Mouse (Mus musculus) ES-CJ7 (cell line): ENCODE results near the gene Sos2.
"Not testable (repeated sequence)": the region's sequence is repeated elsewhere in the genome, so short reads cannot be mapped to it uniquely, and the experiment has no call there.

Experiments
- DNase-seq: peaks from one replicate; pipeline ENCODE4 v3.0.0; 2011; ENCODE audit warnings: low read depth, low spot score

Sos2 gene

DNA sequence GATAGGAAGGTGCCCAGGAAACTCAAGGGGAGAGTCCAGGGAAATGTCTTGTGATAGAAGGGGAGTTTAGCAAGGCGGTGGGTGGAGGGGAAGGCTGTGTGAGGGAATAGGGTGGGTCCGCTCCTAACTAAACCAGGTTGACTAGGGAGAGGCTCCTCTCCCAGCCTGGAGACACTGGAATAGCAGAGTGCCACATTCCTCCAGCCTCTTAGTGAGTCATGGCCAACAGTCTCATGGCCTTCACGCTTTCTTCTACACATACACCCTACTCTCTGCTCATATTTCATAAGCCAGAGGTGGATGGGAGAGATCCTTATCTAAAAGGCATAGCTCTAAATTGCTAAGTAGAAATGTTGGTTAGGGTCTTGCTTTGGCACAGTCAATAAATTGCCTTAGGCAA is 111.7 kb downstream of the Sos2 start:
- no peak for DNase-seq

DNA sequence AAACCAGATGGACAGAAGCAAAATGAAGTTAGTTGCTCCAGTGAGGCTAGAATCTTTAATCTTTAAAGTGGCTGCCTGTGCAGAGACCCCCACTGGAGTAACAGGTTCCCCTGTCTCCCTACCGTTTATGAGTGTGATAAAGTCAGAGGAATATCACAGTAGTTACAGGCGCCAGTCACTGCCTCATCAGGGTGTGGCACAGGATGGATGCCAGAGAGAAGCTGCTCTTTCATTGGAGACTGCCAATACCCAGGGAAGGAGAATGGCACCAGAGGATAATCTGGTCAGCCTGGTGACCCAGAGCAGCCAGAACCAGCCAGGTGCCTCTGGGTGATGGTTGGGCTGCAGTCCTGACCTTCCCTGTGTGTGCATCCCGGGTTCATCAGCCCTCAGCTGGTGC is 113.4 kb downstream of the Sos2 start:
- DNase-seq: no peak

DNA sequence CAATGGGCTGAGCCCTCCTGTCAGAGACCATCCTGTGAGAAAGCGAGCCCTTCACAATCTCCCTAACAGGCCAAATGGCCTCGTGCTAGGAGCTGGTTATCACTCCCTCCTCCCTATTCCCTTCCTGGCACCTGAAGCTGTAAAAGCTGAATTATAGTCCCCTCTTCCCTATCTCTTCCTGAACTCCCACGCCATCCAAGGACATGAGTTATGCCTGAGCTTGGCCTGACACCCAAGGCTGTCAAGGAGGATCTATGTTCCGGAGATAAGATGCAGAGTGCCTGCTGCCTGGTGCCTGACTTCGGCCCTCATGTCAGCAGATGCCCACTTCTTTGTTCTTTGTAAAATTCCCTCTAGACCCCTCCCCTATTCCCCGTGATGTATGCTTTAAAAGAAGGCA is 120.6 kb downstream of the Sos2 start:
- DNase-seq: not testable (repeated sequence)

- DNase-seq: no peak
These were observed 125.3 kb downstream of the Sos2 start for GRCm38 (mm10) chr12:69556221-69556861.

DNA sequence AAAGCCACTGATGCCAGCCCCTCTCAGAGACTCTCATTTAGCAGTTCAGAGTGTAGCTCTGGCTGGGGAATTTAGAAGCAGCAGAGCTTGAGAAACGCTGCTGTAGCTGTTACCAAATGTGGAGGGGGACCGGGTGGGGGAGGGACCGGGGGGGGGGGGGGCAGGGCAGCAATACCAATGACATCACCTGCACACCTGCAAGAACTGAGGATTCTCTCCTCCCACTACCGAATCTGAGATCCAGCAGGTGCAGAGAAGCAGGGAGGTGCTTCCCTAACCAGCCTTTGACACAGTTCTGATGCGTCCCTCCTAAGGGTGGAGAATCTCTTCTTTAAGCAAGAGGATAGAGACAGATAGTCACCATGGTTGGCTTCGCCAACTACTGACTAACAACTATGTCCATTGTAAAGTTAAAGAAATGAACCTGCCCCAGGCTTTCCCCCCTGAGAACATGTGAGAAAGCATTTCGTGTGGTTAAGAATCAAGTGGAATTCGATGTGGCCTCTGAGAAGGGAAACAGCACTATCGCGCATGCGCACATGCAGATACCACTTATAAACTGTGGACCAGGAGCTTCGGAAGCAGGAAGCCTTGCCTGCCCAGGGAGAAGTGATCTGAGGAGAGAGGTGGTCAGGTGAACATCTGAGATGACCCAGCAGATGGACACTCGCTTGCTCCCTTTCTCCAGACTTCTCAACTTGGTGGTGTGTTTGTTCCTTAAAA is 136.0 kb downstream of the Sos2 start:
- no peak for DNase-seq

- no peak for DNase-seq
These were observed 136.7 kb downstream of the Sos2 start for GRCm38 (mm10) chr12:69544994-69545393.

DNA sequence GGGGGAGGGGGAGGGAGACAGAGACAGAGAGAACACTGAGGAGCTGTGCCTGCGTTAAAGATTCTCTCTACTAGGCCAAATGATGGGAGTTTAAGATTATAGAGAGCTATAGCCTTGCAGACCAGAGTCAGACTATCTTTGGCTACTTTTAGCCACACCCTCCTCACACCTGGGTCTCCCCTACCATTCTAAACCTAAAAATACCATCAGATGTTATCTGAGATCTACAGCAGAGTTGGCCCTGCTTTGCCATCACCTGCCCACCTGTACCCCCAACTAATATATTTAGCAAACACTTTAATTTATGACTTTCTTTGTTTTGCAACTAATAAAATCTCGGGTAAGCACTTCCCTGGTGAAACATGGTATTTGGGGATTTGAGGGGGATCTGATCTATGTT is 137.1 kb downstream of the Sos2 start:
- DNase-seq: no peak

GRCm38 (mm10) chr12:69542376-69542775 is 139.3 kb downstream of the Sos2 start:
- DNase-seq: no peak

- DNase-seq: no peak
These were observed 140.0 kb downstream of the Sos2 start for GRCm38 (mm10) chr12:69541663-69542062.

GRCm38 (mm10) chr12:69539353-69539752 is 142.3 kb downstream of the Sos2 start:
- no peak for DNase-seq

DNA sequence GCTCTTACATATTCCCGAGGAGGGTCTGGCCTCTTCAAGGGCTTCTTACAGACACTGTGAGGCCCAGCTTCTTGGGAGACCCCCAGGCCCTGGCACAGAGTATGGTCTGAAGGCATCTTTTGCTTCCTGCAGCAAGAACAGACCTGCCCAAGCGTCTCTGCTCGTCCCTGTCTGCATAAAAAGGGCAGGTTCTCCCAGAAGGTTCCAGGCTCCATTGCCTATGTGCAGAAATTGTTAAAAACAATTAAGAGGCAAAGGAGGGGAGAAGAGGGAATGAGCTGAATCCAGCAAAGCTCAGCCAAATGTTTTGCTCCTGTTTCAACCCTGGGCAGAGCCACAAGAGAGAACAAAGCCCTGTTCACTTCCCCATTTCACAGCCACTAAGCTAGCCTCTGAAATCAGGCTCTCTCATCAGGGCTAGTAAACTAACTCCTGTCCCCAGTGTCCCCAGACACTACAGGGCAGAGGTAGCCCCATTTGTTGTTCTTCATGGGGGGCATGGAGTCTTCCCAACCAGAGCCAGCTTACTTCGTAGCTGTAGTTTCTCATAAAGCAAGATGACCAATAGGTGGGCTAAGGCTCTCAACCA is 143.2 kb downstream of the Sos2 start:
- no peak for DNase-seq

GRCm38 (mm10) chr12:69537675-69538361 is 143.8 kb downstream of the Sos2 start:
- no peak for DNase-seq

DNA sequence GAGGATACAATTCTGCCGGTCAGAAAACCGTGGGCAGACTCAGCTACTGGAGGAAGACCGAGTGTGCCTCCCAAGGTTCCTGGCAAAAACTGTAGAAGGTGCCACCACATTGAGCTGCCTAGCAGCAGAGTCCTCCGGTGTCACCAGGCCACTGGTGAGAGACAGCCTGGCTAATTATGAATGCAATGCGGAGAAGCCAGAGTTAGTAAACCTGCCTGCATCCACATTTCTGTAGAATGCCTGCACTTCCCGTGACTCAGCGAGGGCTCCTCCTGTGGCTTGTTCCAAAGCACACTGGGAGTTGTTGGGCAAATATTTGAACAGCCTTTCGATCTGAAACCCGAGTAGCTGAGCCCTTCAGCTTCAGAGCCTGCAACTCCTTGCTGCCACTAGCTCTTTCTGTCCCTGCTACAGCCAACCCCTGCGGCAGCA is 144.4 kb downstream of the Sos2 start:
- no peak for DNase-seq

- DNase-seq: no peak
These were observed 144.9 kb downstream of the Sos2 start for GRCm38 (mm10) chr12:69536616-69537242.
